Mouse (Mus musculus) forebrain, embryonic 15.5 days (tissue): ENCODE data around the gene Cradd. TPM values are rescaled to one million over a fixed set of nuclear protein-coding genes. Genes with fewer than 3 reads are reported as not detected.
A peak's percentile ranks its signal among the peaks of the same experiment; 100 is the strongest.

Experiments used
- ATAC-seq: fragments of 200-750 bp; cut with Nextera tagmentation; replicated peaks from 2 replicates; pipeline ENCODE4 v1.8.0; 2017; ENCODE audit warnings: mild to moderate bottlenecking, moderate TSS enrichment, moderate library complexity
- H3K27ac ChIP-seq: fragments of 300-500 bp; sonication (generic); replicated peaks from 2 replicates; pipeline ENCODE4 v1.5.1; 2015; ENCODE audit warnings: mild to moderate bottlenecking, inconsistent platforms
- H3K27me3 ChIP-seq: fragments of 300-500 bp; sonication (generic); 2 replicates; pipeline ENCODE4 v1.6.1; 2015; ENCODE audit warnings: inconsistent platforms
- H3K36me3 ChIP-seq: fragments of 300-500 bp; sonication (generic); 2 replicates; pipeline ENCODE4 v1.6.1; 2015; ENCODE audit warnings: mild to moderate bottlenecking, inconsistent platforms
- H3K4me1 ChIP-seq: fragments of 300-500 bp; sonication (generic); 2 replicates; pipeline ENCODE4 v1.6.1; 2015; ENCODE audit warnings: inconsistent platforms
- H3K4me2 ChIP-seq: fragments of 300-500 bp; sonication (generic); replicated peaks from 2 replicates; pipeline ENCODE4 v1.6.1; 2015; ENCODE audit warnings: mild to moderate bottlenecking, inconsistent platforms
- H3K4me3 ChIP-seq: fragments of 300-500 bp; sonication (generic); 2 replicates; pipeline ENCODE4 v1.5.1; 2015; ENCODE audit warnings: mild to moderate bottlenecking, inconsistent platforms
- H3K9ac ChIP-seq: fragments of 300-500 bp; sonication (generic); replicated peaks from 2 replicates; pipeline ENCODE4 v1.6.1; 2015; ENCODE audit warnings: mild to moderate bottlenecking, inconsistent platforms
- H3K9me3 ChIP-seq: fragments of 300-500 bp; sonication (generic); 2 replicates; pipeline ENCODE4 v1.6.1; 2016; ENCODE audit warnings: inconsistent platforms
- WGBS: fragments of 180-500 bp; shearing (Covaris S2); methylation state at CpG from one replicate; pipeline ENCODE4 v1.1.7; 2015; ENCODE audit warnings: mixed read lengths; 5-methylcytosine and 5-hydroxymethylcytosine counted together
- polyA plus RNA-seq: library from polyadenylated mRNA; unstranded; fragments of >200 nt; fragmentation: Nextera tagmentation; extraction: Ambion mirVana; gene quantifications from 2 replicates; pipeline ENCODE4 v1.2.1, GENCODE M21; 2015

Cradd gene
- polyA plus RNA-seq, 1 experiment from 2014 or later, result 10.1 TPM

DNA sequence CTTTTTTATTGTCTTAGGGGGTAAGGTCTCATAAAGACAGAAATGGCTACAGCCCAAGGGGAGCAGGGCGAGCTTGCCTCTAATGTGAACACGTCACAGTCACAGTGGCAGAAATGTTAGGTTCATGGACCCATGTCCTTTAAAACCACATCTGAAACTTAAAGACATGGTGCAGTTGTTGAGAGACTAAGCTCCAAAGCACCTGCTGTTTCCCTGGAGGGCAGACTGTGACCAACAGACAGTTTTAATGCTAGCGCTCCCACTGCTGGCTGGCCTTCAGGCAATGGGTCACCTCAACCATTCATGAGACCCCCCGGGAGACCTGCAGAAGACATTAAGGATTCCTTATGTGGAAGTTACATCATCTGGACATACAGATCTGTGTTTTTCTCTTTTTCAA is 141.5 kb downstream of the Cradd start:
- Histone ChIP-seq H3K27ac (no peak overlapping the region), H3K36me3 (no peaks in the 10 kb centered on the region), H3K4me3 (no peak overlapping the region), H3K9ac (no peak overlapping the region), H3K4me1 (peaks cover 29% of the 10 kb centered on the region), H3K4me2 (no peak overlapping the region), H3K9me3 (no peaks in the 10 kb centered on the region), H3K27me3 (no peaks in the 10 kb centered on the region)
- ATAC-seq, result no peak
- 89% methylated on average over 4 of the region's 4 CpGs for WGBS

GRCm38 (mm10) chr10:95181553-95181952 is 142.4 kb downstream of the Cradd start:
- H3K9me3 ChIP-seq, result no peaks in the 10 kb centered on the region
- H3K27me3 ChIP-seq, result no peaks in the 10 kb centered on the region
- peak; percentile 74 for ATAC-seq
- no peak overlapping the region for H3K9ac ChIP-seq
- H3K4me2 ChIP-seq, result no peak overlapping the region
- H3K27ac ChIP-seq, result peak overlapping the region; percentile 53
- H3K4me1 ChIP-seq, result peaks cover 33% of the 10 kb centered on the region
- H3K4me3 ChIP-seq, result no peak overlapping the region
- 47% methylated on average over 10 of the region's 10 CpGs for whole genome bisulfite sequencing
- H3K36me3 ChIP-seq, result no peaks in the 10 kb centered on the region

DNA sequence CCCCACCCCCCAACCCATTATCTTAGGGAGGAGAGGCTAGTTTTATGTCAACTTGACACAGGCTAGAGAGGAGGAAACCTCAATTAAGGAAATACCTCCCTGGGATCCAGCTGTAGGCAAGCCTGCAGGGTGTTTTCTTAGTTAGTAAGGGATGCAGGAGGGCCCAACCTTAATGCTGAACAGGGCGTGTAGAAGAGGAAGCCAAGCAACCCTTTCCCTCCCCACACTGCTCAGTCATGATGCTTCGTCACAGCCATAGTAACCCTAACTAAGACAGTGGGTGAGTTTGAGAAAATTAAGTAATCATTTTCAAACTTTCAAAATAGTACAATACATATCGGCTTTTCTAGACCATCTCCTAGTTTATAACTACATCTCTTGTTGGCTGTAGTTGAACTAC is 143.0 kb downstream of the Cradd start:
- H3K27ac ChIP-seq, result no peak overlapping the region
- WGBS, result 89% methylated on average over 3 of the region's 3 CpGs
- H3K9ac ChIP-seq, result no peak overlapping the region
- ATAC-seq, result no peak
- H3K4me1 ChIP-seq, result peaks cover 37% of the 10 kb centered on the region
- H3K4me2 ChIP-seq, result no peak overlapping the region
- H3K9me3 ChIP-seq, result no peaks in the 10 kb centered on the region
- no peaks in the 10 kb centered on the region for H3K27me3 ChIP-seq
- H3K36me3 ChIP-seq, result no peaks in the 10 kb centered on the region
- H3K4me3 ChIP-seq, result no peak overlapping the region

DNA sequence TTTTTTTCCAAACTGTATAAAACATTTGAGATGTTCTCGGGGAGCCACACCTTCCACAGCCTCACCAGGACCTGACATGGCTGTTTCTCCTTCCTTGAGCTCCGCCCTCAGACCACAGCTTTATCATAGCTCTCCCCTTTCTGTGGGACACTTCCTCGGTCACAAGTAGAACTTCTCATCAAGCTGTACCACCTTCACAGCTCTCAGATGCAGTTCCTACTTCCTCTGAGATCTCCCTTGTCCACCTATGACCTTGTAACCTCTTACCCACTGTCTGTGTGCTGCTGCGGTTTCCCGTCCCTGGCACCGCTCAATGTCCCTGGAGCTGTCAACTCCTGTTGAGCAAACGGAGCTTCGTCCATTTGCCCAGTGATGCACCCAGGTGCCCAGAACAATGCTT is 143.8 kb downstream of the Cradd start:
- no peaks in the 10 kb centered on the region for H3K36me3 ChIP-seq
- H3K27ac ChIP-seq, result no peak overlapping the region
- H3K9me3 ChIP-seq, result no peaks in the 10 kb centered on the region
- WGBS, result 90% methylated on average over 8 of the region's 8 CpGs
- no peak for ATAC-seq
- no peak overlapping the region for H3K4me3 ChIP-seq
- H3K27me3 ChIP-seq, result no peaks in the 10 kb centered on the region
- peaks cover 43% of the 10 kb centered on the region for H3K4me1 ChIP-seq
- H3K9ac ChIP-seq, result no peak overlapping the region
- no peak overlapping the region for H3K4me2 ChIP-seq

DNA sequence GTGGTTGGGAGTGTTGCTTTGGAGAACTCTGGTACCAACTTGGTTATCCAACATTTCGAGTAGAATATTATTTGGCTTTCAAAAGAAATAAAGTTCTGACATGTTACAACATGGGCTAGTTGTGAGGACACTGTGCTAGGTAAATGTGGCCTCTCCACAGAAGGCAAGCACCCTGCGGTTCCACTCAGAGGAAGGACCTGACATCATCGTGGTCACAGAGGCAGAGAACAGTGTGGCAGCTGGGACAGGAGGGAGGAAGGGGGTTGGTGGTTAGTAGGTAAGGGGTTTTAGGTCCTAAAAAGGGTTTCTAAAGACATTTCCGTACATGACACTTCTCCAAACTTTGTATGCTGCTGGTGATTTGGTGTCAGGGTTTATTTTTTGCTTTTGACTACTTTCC is 145.1 kb downstream of the Cradd start:
- Histone ChIP-seq H3K9ac (no peak overlapping the region), H3K4me2 (no peak overlapping the region), H3K9me3 (no peaks in the 10 kb centered on the region), H3K4me3 (no peak overlapping the region), H3K27ac (no peak overlapping the region), H3K36me3 (no peaks in the 10 kb centered on the region), H3K27me3 (no peaks in the 10 kb centered on the region), H3K4me1 (peaks cover 33% of the 10 kb centered on the region)
- ATAC-seq, result no peak
- WGBS, result 84% methylated on average over 4 of the region's 4 CpGs

DNA sequence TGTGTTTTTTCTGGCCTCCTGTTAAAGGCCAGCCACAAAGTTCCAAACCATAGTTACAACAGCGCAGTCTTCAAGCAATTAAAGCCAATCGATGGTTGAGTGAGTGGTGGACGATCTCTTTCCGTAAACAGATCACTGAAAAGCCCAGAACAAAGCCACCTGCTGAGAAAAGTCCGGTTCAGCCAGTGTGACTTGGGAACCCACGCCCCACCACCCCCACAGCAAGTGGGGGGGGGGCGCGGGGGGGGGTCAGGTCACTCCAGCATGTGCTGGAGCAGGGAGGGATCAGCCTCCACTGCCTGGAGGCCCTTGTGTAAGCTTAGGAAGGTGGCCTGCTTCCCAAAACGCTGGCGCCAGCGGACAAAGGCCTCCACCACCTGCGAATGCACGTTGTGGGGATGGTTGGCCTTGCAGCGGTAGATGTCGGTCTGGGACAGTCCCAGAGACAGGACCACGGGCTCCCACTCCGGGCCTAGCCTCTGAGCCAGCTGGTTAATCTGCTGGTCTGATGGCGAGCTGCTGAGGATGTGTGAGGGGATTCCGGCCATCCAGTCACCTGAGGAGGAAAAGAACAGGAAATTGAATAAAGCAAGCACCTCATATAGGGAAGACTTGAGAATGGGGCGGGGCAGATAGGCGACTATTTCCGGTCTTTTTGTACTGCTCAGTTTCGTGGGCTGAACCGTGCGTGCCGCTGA is 148.4 kb downstream of the Cradd start:
- no peaks in the 10 kb centered on the region for H3K36me3 ChIP-seq
- H3K27ac ChIP-seq, result no peak overlapping the region
- no peak overlapping the region for H3K9ac ChIP-seq
- no peak overlapping the region for H3K4me2 ChIP-seq
- 42% methylated on average over 25 of the region's 26 CpGs for WGBS
- H3K9me3 ChIP-seq, result no peaks in the 10 kb centered on the region
- no peaks in the 10 kb centered on the region for H3K27me3 ChIP-seq
- ATAC-seq, result no peak; the same call in 1 of the 2 replicates
- no peak overlapping the region for H3K4me3 ChIP-seq
- peaks cover 27% of the 10 kb centered on the region for H3K4me1 ChIP-seq

- no peaks in the 10 kb centered on the region for H3K9me3 ChIP-seq
- ATAC-seq, result no peak
- H3K4me1 ChIP-seq, result peaks cover 27% of the 10 kb centered on the region
- H3K4me2 ChIP-seq, result no peak overlapping the region
- WGBS, result 75% methylated on average over 6 of the region's 6 CpGs
- no peaks in the 10 kb centered on the region for H3K27me3 ChIP-seq
- no peaks in the 10 kb centered on the region for H3K36me3 ChIP-seq
- no peak overlapping the region for H3K4me3 ChIP-seq
- no peak overlapping the region for H3K27ac ChIP-seq
- H3K9ac ChIP-seq, result no peak overlapping the region
Observed at GRCm38 (mm10) chr10:95174260-95174659, 149.7 kb downstream of the Cradd start.

GRCm38 (mm10) chr10:95170721-95171354 is 153.1 kb downstream of the Cradd start:
- H3K27me3 ChIP-seq, result no peaks in the 10 kb centered on the region
- peaks cover 19% of the 10 kb centered on the region for H3K4me1 ChIP-seq
- H3K36me3 ChIP-seq, result no peaks in the 10 kb centered on the region
- WGBS, result 85% methylated on average over 9 of the region's 9 CpGs
- no peak overlapping the region for H3K27ac ChIP-seq
- H3K9me3 ChIP-seq, result no peaks in the 10 kb centered on the region
- no peak overlapping the region for H3K9ac ChIP-seq
- H3K4me2 ChIP-seq, result no peak overlapping the region
- no peak overlapping the region for H3K4me3 ChIP-seq
- no peak for ATAC-seq

GRCm38 (mm10) chr10:95164949-95165348 is 159.0 kb downstream of the Cradd start:
- no peaks in the 10 kb centered on the region for H3K9me3 ChIP-seq
- no peak overlapping the region for H3K9ac ChIP-seq
- ATAC-seq, result no peak
- no peaks in the 10 kb centered on the region for H3K36me3 ChIP-seq
- no peak overlapping the region for H3K4me2 ChIP-seq
- 92% methylated on average over 2 of the region's 2 CpGs for WGBS
- H3K27ac ChIP-seq, result no peak overlapping the region
- H3K4me1 ChIP-seq, result no peaks in the 10 kb centered on the region
- H3K27me3 ChIP-seq, result no peaks in the 10 kb centered on the region
- no peak overlapping the region for H3K4me3 ChIP-seq

- Histone ChIP-seq H3K4me2 (no peak overlapping the region), H3K27me3 (no peaks in the 10 kb centered on the region), H3K36me3 (no peaks in the 10 kb centered on the region), H3K4me1 (no peaks in the 10 kb centered on the region), H3K4me3 (no peak overlapping the region), H3K9ac (no peak overlapping the region), H3K27ac (no peak overlapping the region), H3K9me3 (no peaks in the 10 kb centered on the region)
- WGBS, result 56% methylated on average over 8 of the region's 8 CpGs
- no peak for ATAC-seq
Observed at GRCm38 (mm10) chr10:95162691-95163374, 161.1 kb downstream of the Cradd start.

- ATAC-seq, result no peak
- Histone ChIP-seq H3K4me2 (no peak overlapping the region), H3K4me1 (no peaks in the 10 kb centered on the region), H3K27me3 (no peaks in the 10 kb centered on the region), H3K27ac (no peak overlapping the region), H3K4me3 (no peak overlapping the region), H3K9ac (no peak overlapping the region), H3K9me3 (no peaks in the 10 kb centered on the region), H3K36me3 (no peaks in the 10 kb centered on the region)
- 75% methylated on average over 9 of the region's 9 CpGs for WGBS
Observed at GRCm38 (mm10) chr10:95159675-95160256, 164.2 kb downstream of the Cradd start.

GRCm38 (mm10) chr10:95156410-95156809 is 167.5 kb downstream of the Cradd start:
- H3K27ac ChIP-seq, result no peak overlapping the region
- no peaks in the 10 kb centered on the region for H3K27me3 ChIP-seq
- H3K9ac ChIP-seq, result no peak overlapping the region
- H3K4me2 ChIP-seq, result no peak overlapping the region
- H3K9me3 ChIP-seq, result no peaks in the 10 kb centered on the region
- WGBS, result 95% methylated on average over 5 of the region's 7 CpGs
- no peak overlapping the region for H3K4me3 ChIP-seq
- H3K4me1 ChIP-seq, result no peaks in the 10 kb centered on the region
- no peaks in the 10 kb centered on the region for H3K36me3 ChIP-seq
- no peak for ATAC-seq
